Mouse (Mus musculus) testis, adult 2 months (tissue): ENCODE measurements around the gene Ecm1. TPM values are rescaled to one million over a fixed set of nuclear protein-coding genes. Genes with fewer than 3 reads are reported as not detected.

Experiments
- H3K27ac ChIP-seq: fragments of 200-500 bp; 2 replicates; pipeline ENCODE4 v1.5.1; 2012; ENCODE audit warnings: low read depth, low read length; ENCODE audit not compliant: control insufficient read depth, insufficient read depth
- H3K27me3 ChIP-seq: fragments of 200-500 bp; 2 replicates; pipeline ENCODE4 v1.6.1; 2012; ENCODE audit warnings: mild to moderate bottlenecking, low read length, moderate library complexity; ENCODE audit not compliant: control insufficient read depth, insufficient read depth
- H3K36me3 ChIP-seq: fragments of 200-500 bp; 2 replicates; pipeline ENCODE4 v1.6.1; 2012; ENCODE audit warnings: mild to moderate bottlenecking, low read length; ENCODE audit not compliant: control insufficient read depth, insufficient read depth
- H3K4me1 ChIP-seq: fragments of 200-500 bp; 2 replicates; pipeline ENCODE4 v1.6.1; 2012; ENCODE audit warnings: low read length; ENCODE audit not compliant: control insufficient read depth, insufficient read depth
- H3K4me3 ChIP-seq: fragments of 200-500 bp; 2 replicates; pipeline ENCODE4 v1.5.1; 2012; ENCODE audit warnings: low read depth, mild to moderate bottlenecking, low read length, moderate library complexity, mixed read lengths; ENCODE audit not compliant: control insufficient read depth
- CTCF ChIP-seq: fragments of 200-500 bp; IDR thresholded peaks from 2 replicates; pipeline ENCODE4 v1.5.1; 2012; ENCODE audit warnings: low read depth, mild to moderate bottlenecking, inconsistent platforms, low read length, moderate library complexity; ENCODE audit not compliant: control insufficient read depth, insufficient read depth, insufficient replicate concordance
- POLR2A ChIP-seq: fragments of 200-500 bp; IDR thresholded peaks from 2 replicates; pipeline ENCODE4 v1.6.1; 2012; ENCODE audit warnings: low read depth, mild to moderate bottlenecking, inconsistent platforms, low read length, moderate library complexity; ENCODE audit not compliant: control insufficient read depth
- polyA plus RNA-seq: library from polyadenylated mRNA; depleted of rRNA; stranded (reverse); fragments of >200 nt; gene quantifications from 2 replicates; pipeline ENCODE4 v1.2.3, GENCODE M21; 2012

Gene Ecm1
- polyA plus RNA-seq, 1 experiment, result 26.7 TPM

GRCm38 (mm10) chr3:95726696-95727358 is 12.5 kb downstream of the Ecm1 start:
- TF ChIP-seq POLR2A, result no peak
- no peak for TF ChIP-seq CTCF
- Histone ChIP-seq H3K4me3 (no peak overlapping the region), H3K27me3 (no peaks in the 10 kb centered on the region), H3K4me1 (no peaks in the 10 kb centered on the region), H3K36me3 (no peaks in the 10 kb centered on the region), H3K27ac (no peak overlapping the region)

GRCm38 (mm10) chr3:95725863-95726262 is 13.5 kb downstream of the Ecm1 start:
- Histone ChIP-seq H3K4me1 (no peaks in the 10 kb centered on the region), H3K4me3 (no peak overlapping the region), H3K36me3 (no peaks in the 10 kb centered on the region), H3K27me3 (no peaks in the 10 kb centered on the region), H3K27ac (no peak overlapping the region)
- TF ChIP-seq CTCF (no peak), POLR2A (no peak)

GRCm38 (mm10) chr3:95722386-95722785 is 17.0 kb downstream of the Ecm1 start:
- Histone ChIP-seq H3K4me1 (no peaks in the 10 kb centered on the region), H3K27me3 (no peaks in the 10 kb centered on the region), H3K36me3 (no peaks in the 10 kb centered on the region), H3K27ac (no peak overlapping the region), H3K4me3 (no peak overlapping the region)
- TF ChIP-seq POLR2A (no peak), CTCF (no peak)

GRCm38 (mm10) chr3:95718153-95718552 is 21.2 kb downstream of the Ecm1 start:
- no peaks in the 10 kb centered on the region for H3K4me1 ChIP-seq
- no peaks in the 10 kb centered on the region for H3K36me3 ChIP-seq
- H3K27me3 ChIP-seq, result no peaks in the 10 kb centered on the region
- TF ChIP-seq CTCF, result no peak
- no peak for TF ChIP-seq POLR2A
- H3K27ac ChIP-seq, result no peak overlapping the region
- no peak overlapping the region for H3K4me3 ChIP-seq

GRCm38 (mm10) chr3:95716075-95716474 is 23.3 kb downstream of the Ecm1 start:
- H3K4me3 ChIP-seq, result no peak overlapping the region
- no peaks in the 10 kb centered on the region for H3K27me3 ChIP-seq
- no peak for TF ChIP-seq CTCF
- TF ChIP-seq POLR2A, result no peak
- H3K27ac ChIP-seq, result no peak overlapping the region
- no peaks in the 10 kb centered on the region for H3K36me3 ChIP-seq
- 0 out of 2 replicates have a peak, but pooled peaks cover 2% of the 10 kb centered on the region for H3K4me1 ChIP-seq

GRCm38 (mm10) chr3:95709967-95710366 is 29.4 kb downstream of the Ecm1 start:
- H3K4me1 ChIP-seq, result 0 out of 2 replicates have a peak, but pooled peaks cover 2% of the 10 kb centered on the region
- H3K4me3 ChIP-seq, result no peak overlapping the region
- TF ChIP-seq CTCF (no peak), POLR2A (no peak)
- no peaks in the 10 kb centered on the region for H3K36me3 ChIP-seq
- H3K27me3 ChIP-seq, result no peaks in the 10 kb centered on the region
- no peak overlapping the region for H3K27ac ChIP-seq

- Histone ChIP-seq H3K27ac (no peak overlapping the region), H3K36me3 (no peaks in the 10 kb centered on the region), H3K27me3 (no peaks in the 10 kb centered on the region), H3K4me3 (no peak overlapping the region), H3K4me1 (0 out of 2 replicates have a peak, but pooled peaks cover 2% of the 10 kb centered on the region)
- TF ChIP-seq POLR2A (no peak), CTCF (no peak)
Observed at GRCm38 (mm10) chr3:95709044-95709443, 30.3 kb downstream of the Ecm1 start.
